Comparison of ENCODE assay signal across 28 mouse cellular contexts in genomic region chr15:25335277-25335676, GRCm38 (mm10).
"Had no signal": no experiment of that assay in that cellular context is flagged by ENCODE, and none has a peak within 500 bp of the region (broad histone marks: within the 10 kb centered on the region; RNA-seq: fewer than 3 reads in every experiment).

No protein-coding gene starts in this region.

- H3K4me3 ChIP-seq: gastrocnemius, adult 2 months; heart, embryonic 13.5 days; heart, embryonic 15.5 days; hindbrain, embryonic 13.5 days; hindbrain, embryonic 15.5 days; kidney, embryonic 15.5 days; left cerebral cortex, adult 2 months; limb, embryonic 10.5 days; limb, embryonic 12.5 days had no signal

- H3K9ac ChIP-seq: heart, embryonic 13.5 days; heart, embryonic 15.5 days; hindbrain, embryonic 13.5 days; hindbrain, embryonic 15.5 days; kidney, embryonic 15.5 days; limb, embryonic 12.5 days; liver, embryonic 14.5 days had no signal

- ATAC-seq: hindbrain, postnatal 0 days; intestine, embryonic 16.5 days had no signal

- H3K27me3 ChIP-seq: heart, embryonic 13.5 days; heart, embryonic 15.5 days; hindbrain, embryonic 13.5 days; hindbrain, embryonic 15.5 days; kidney, embryonic 15.5 days; limb, embryonic 12.5 days had no signal

- DNase-seq: gastrocnemius, adult 2 months; gastrocnemius, postnatal 14 days; gastrocnemius, postnatal 36 days; heart, adult 18-20 months; heart, postnatal 14 days; heart, postnatal 36 days; kidney, adult 11 months; kidney, adult 2 months; kidney, adult 9 months; kidney, postnatal 14 days; kidney, postnatal 36 days; layer of hippocampus, adult 9-11 months; layer of hippocampus, postnatal 36 days; liver had no signal

- H3K27ac ChIP-seq: gastrocnemius, adult 2 months; heart, embryonic 13.5 days; heart, embryonic 15.5 days; hindbrain, embryonic 13.5 days; hindbrain, embryonic 15.5 days; hindbrain, postnatal 0 days; kidney, embryonic 15.5 days; kidney, postnatal 0 days; left cerebral cortex, adult 2 months; limb, embryonic 10.5 days; limb, embryonic 12.5 days; liver, embryonic 14.5 days had no signal

- H3K36me3 ChIP-seq: heart, embryonic 13.5 days; heart, embryonic 15.5 days; hindbrain, embryonic 13.5 days; hindbrain, embryonic 15.5 days; kidney, embryonic 15.5 days; limb, embryonic 10.5 days; limb, embryonic 12.5 days had no signal

- H3K4me2 ChIP-seq: heart, embryonic 11.5 days; heart, embryonic 13.5 days; heart, embryonic 15.5 days; hindbrain, embryonic 13.5 days; hindbrain, embryonic 15.5 days; kidney, embryonic 15.5 days; limb, embryonic 12.5 days; liver, embryonic 11.5 days had no signal

- H3K9me3 ChIP-seq: heart, embryonic 13.5 days; heart, embryonic 15.5 days; hindbrain, embryonic 13.5 days; hindbrain, embryonic 15.5 days; kidney, embryonic 15.5 days; limb, embryonic 10.5 days; limb, embryonic 12.5 days had no signal

- H3K4me1 ChIP-seq: heart, embryonic 13.5 days; heart, embryonic 15.5 days; kidney, embryonic 15.5 days; limb, embryonic 10.5 days; limb, embryonic 12.5 days had no signal
